Mouse (Mus musculus): Measurements from ENCODE around the gene Atn1.

Gene Atn1

GRCm38 (mm10) chr6:124711824-124712782 is 44.2 kb downstream of the Atn1 start, which contains the start of the genes Emg1 and Phb2:
Gene Emg1, minus strand, starts transcription at chr6:124712178.
Gene Phb2, plus strand, starts transcription at chr6:124712336.
- DNase-seq (ENCODE audit: low spot score in 2 of 2): peak; percentile 91 to 94

- DNase-seq (ENCODE audit: low spot score in 2 of 2): no peak
Observed at GRCm38 (mm10) chr6:124708289-124708889, 47.9 kb downstream of the Atn1 start.

- no peak for DNase-seq (ENCODE audit: low spot score in 2 of 2)
Observed at GRCm38 (mm10) chr6:124706061-124706627, 50.2 kb downstream of the Atn1 start.

GRCm38 (mm10) chr6:124704417-124704816 is 51.9 kb downstream of the Atn1 start:
- no peak for DNase-seq (ENCODE audit: low spot score in 2 of 2)

- no peak for DNase-seq (ENCODE audit: low spot score in 2 of 2)
Observed at GRCm38 (mm10) chr6:124703789-124704188, 52.5 kb downstream of the Atn1 start.

GRCm38 (mm10) chr6:124702784-124703103 is 53.6 kb downstream of the Atn1 start:
- peak; percentile 61 to 65 for DNase-seq (ENCODE audit: low spot score in 2 of 2)

- DNase-seq (ENCODE audit: low spot score in 2 of 2): no peak
Observed at GRCm38 (mm10) chr6:124702102-124702783, 54.1 kb downstream of the Atn1 start.

- DNase-seq (ENCODE audit: low spot score in 2 of 2): no peak
Observed at GRCm38 (mm10) chr6:124701338-124701737, 55.0 kb downstream of the Atn1 start.

GRCm38 (mm10) chr6:124699962-124700610 is 56.2 kb downstream of the Atn1 start:
- no peak for DNase-seq (ENCODE audit: low spot score in 2 of 2)

- DNase-seq (ENCODE audit: low spot score in 2 of 2): no peak
Observed at GRCm38 (mm10) chr6:124699366-124699765, 57.0 kb downstream of the Atn1 start.

- no peak for DNase-seq (ENCODE audit: low spot score in 2 of 2)
Observed at GRCm38 (mm10) chr6:124698751-124699150, 57.6 kb downstream of the Atn1 start.

- no peak for DNase-seq (ENCODE audit: low spot score in 2 of 2)
Observed at GRCm38 (mm10) chr6:124696441-124697150, 59.7 kb downstream of the Atn1 start.

GRCm38 (mm10) chr6:124694166-124694955 is 62.0 kb downstream of the Atn1 start:
- no peak for DNase-seq (ENCODE audit: low spot score in 2 of 2)

- DNase-seq (ENCODE audit: low spot score in 2 of 2): no peak
Observed at GRCm38 (mm10) chr6:124693243-124693981, 62.9 kb downstream of the Atn1 start.
